Mouse (Mus musculus) spleen, adult 2 months (tissue): ENCODE data around the gene Mpv17l2.

ENCODE experiments used
- CTCF ChIP-seq: fragments of 200-500 bp; IDR thresholded peaks from 2 replicates; pipeline ENCODE4 v1.5.1; 2011; ENCODE audit warnings: mild to moderate bottlenecking, inconsistent platforms; ENCODE audit not compliant: insufficient read depth, insufficient read length, insufficient replicate concordance; ENCODE audit errors: extremely low read depth
- POLR2A ChIP-seq: fragments of 200-500 bp; IDR thresholded peaks from 2 replicates; pipeline ENCODE4 v1.6.1; 2011; ENCODE audit warnings: low read depth, low read length, inconsistent platforms

GRCm38 (mm10) chr8:70709794-70710193, 51.0 kb downstream of the Mpv17l2 start:
- no peak for TF ChIP-seq POLR2A
- TF ChIP-seq CTCF = no peak
